Mouse (Mus musculus): ENCODE results near the gene Sgk1. TPM values are rescaled to one million over a fixed set of nuclear protein-coding genes. Genes with fewer than 3 reads are reported as not detected.

Sgk1 gene
- 10.3 TPM for polyA plus RNA-seq (2012; fragmentation: generic; extraction: Trizol)

- no peak within 1 kb of the TSS for H3K4me3 ChIP-seq
- H3K27me3 ChIP-seq (ENCODE audit: control insufficient read depth, insufficient read depth, insufficient read length) = no peaks in the 10 kb centered on the region
These were observed at the start of gene Sgk1 for GRCm38 (mm10) chr10:21882184-21883081. Sgk1 (plus strand) TSS chr10:21882184.

GRCm38 (mm10) chr10:21832282-21832681, 49.7 kb upstream of the Sgk1 start:
- TF ChIP-seq REST (IDR thresholded peaks at IDR 0.05; ENCODE audit: insufficient read depth, insufficient read length) (no peak), MYOD1 (IDR thresholded peaks at IDR 0.05; ENCODE audit: control insufficient read depth in 1 of 3, insufficient read length in 2 of 3, low read depth in 2 of 3) (peak in 2 of 3 experiments; percentile 31 to 43)
- Histone ChIP-seq H3K36me3 (ENCODE audit: control insufficient read depth, insufficient read depth) (no peaks in the 10 kb centered on the region), H3ac (ENCODE audit: control insufficient read depth, insufficient read length) (no peak overlapping the region), H3K79me2 (ENCODE audit: control insufficient read depth, insufficient read depth) (no peaks in the 10 kb centered on the region), H3K27me3 (ENCODE audit: control insufficient read depth, insufficient read depth, insufficient read length) (no peaks in the 10 kb centered on the region), H3K4me3 (no peak overlapping the region), H3K4me2 (ENCODE audit: low read depth) (no peak overlapping the region)

More at GRCm38 (mm10) chr10:21882184-21883081, at the start of gene Sgk1:
- Histone ChIP-seq H3K36me3 (ENCODE audit: control insufficient read depth, insufficient read depth) (no peaks in the 10 kb centered on the region), H3K4me2 (ENCODE audit: low read depth) (no peak within 1 kb of the TSS), H3ac (ENCODE audit: control insufficient read depth, insufficient read length) (no peak within 1 kb of the TSS), H3K79me2 (ENCODE audit: control insufficient read depth, insufficient read depth) (no peaks in the 10 kb centered on the region)
- no peak for TF ChIP-seq MYOG (IDR thresholded peaks at IDR 0.05; ENCODE audit: control insufficient read depth in 1 of 3, insufficient read depth in 1 of 3, insufficient read length in 2 of 3, low read depth in 2 of 3)

DNA sequence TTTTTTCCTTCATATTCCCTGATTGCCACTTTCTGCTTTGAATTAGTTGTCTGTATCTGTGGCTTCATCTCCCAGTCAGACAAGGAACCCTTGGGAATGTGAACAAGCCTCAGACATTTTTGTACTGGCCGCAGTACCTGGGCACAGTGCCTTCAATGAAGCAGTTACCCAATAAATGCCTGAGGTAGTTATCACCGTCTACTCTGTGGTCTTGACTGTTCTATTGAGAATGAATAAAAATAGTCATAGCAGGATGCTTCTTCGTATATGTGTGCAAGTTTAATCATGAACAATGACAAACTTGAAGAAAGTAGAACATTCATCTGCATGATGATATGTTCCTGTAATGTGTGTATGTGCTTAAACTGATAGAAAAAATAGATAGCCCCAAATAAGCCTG, 48.2 kb upstream of the Sgk1 start:
- Histone ChIP-seq H3K79me2 (ENCODE audit: control insufficient read depth, insufficient read depth) (no peaks in the 10 kb centered on the region), H3K27me3 (ENCODE audit: control insufficient read depth, insufficient read depth, insufficient read length) (no peaks in the 10 kb centered on the region), H3K4me3 (no peak overlapping the region), H3K4me2 (ENCODE audit: low read depth) (peak overlapping the region; percentile 47), H3ac (ENCODE audit: control insufficient read depth, insufficient read length) (no peak overlapping the region), H3K36me3 (ENCODE audit: control insufficient read depth, insufficient read depth) (no peaks in the 10 kb centered on the region)
- TF ChIP-seq CEBPB (IDR thresholded peaks at IDR 0.05; ENCODE audit: insufficient read depth, poor library complexity, severe bottlenecking) (peak; percentile 84), TCF12 (IDR thresholded peaks at IDR 0.05; ENCODE audit: insufficient read depth, poor library complexity, severe bottlenecking) (no peak)

DNA sequence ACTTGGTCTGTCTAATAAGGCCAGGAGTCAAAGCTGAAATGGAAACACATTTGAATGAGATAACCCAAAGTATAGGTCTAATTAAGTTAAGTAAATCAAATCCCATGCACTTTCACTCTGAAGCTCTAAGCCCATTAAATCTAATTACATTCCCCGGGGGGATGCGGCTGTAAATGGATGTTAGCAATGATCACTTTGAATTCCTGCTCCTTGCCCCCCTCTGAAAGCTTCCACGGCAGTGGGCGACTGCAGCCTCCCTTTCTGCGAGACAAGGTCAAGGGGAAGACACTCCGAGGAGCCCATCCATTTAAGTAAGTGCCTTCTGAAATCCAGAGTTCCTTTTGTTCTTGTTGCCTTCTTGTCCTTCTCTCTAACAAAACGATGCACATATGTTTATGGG, 46.9 kb upstream of the Sgk1 start:
- Histone ChIP-seq H3K4me3 (no peak overlapping the region), H3K36me3 (ENCODE audit: control insufficient read depth, insufficient read depth) (no peaks in the 10 kb centered on the region), H3ac (ENCODE audit: control insufficient read depth, insufficient read length) (no peak overlapping the region), H3K27me3 (ENCODE audit: control insufficient read depth, insufficient read depth, insufficient read length) (no peaks in the 10 kb centered on the region), H3K79me2 (ENCODE audit: control insufficient read depth, insufficient read depth) (no peaks in the 10 kb centered on the region), H3K4me2 (ENCODE audit: low read depth) (no peak overlapping the region)
- TF ChIP-seq POLR2A (IDR thresholded peaks at IDR 0.05; ENCODE audit: insufficient read length, low read depth) (no peak), USF1 (IDR thresholded peaks at IDR 0.05; ENCODE audit: low read depth) (no peak), E2F4 (IDR thresholded peaks at IDR 0.05; ENCODE audit: insufficient read depth) (no peak), MYOD1 (IDR thresholded peaks at IDR 0.05; ENCODE audit: control insufficient read depth in 1 of 3, insufficient read length in 2 of 3, low read depth in 2 of 3) (no peak), MAX (IDR thresholded peaks at IDR 0.05; ENCODE audit: low read depth) (no peak), POLR2AphosphoS2 (IDR thresholded peaks at IDR 0.05; ENCODE audit: insufficient read length, low read depth) (no peak), TCF3 (IDR thresholded peaks at IDR 0.05; ENCODE audit: insufficient read length, low read depth) (no peak), TCF12 (IDR thresholded peaks at IDR 0.05; ENCODE audit: insufficient read depth, poor library complexity, severe bottlenecking) (no peak), MYOG (IDR thresholded peaks at IDR 0.05; ENCODE audit: control insufficient read depth in 1 of 3, insufficient read depth in 1 of 3, insufficient read length in 2 of 3, low read depth in 2 of 3) (no peak), CEBPB (IDR thresholded peaks at IDR 0.05; ENCODE audit: insufficient read depth, poor library complexity, severe bottlenecking) (no peak), SRF (IDR thresholded peaks at IDR 0.05; ENCODE audit: control insufficient read depth, insufficient read length, low read depth) (no peak), REST (IDR thresholded peaks at IDR 0.05; ENCODE audit: insufficient read depth, insufficient read length) (no peak)

DNA sequence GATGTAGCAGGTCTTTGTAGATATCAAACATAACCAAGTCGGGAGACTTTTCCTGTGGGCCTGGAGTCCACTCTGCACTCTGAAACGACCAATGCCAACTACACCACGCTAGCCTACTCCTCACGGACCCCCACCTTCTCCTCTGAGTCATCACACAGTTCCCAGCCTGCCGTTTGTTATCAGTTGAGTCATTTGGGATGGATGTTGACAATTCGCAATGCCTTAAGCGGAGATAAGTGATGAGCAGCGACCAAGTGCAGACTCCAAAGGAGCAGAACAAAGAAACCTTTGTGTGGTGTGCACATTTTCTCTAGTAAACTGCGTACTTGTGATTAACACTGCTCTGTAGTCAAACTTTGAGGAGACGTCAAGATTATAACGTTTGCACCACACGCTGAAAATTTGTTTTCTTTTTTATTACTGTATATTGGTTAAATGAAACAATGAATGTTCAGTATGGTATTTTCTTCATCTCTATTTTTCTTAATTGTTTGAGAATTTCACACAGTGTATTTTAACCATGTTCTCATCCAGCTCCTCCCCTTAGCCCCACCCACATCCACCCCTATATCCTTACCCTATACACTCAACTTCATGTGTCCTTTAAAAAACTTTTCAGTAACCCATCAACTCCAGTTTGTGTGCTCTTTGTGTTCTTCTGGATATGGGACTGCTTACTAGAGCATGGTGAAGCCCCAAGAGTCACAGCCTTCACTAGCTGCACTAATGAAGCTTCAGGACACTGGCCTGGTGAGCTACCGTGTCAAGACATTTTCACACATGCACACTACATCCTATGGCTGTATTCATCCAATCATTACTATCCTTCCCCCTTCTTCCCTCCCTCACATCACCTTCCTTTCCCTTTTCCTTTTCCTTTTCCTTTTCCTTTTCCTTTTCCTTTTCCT, 42.5 kb upstream of the Sgk1 start:
- Histone ChIP-seq H3K79me2 (ENCODE audit: control insufficient read depth, insufficient read depth) (no peaks in the 10 kb centered on the region), H3K4me3 (no peak overlapping the region), H3K36me3 (ENCODE audit: control insufficient read depth, insufficient read depth) (no peaks in the 10 kb centered on the region), H3K27me3 (ENCODE audit: control insufficient read depth, insufficient read depth, insufficient read length) (no peaks in the 10 kb centered on the region), H3ac (ENCODE audit: control insufficient read depth, insufficient read length) (no peak overlapping the region), H3K4me2 (ENCODE audit: low read depth) (peak overlapping the region; percentile 69)
- TF ChIP-seq SRF (IDR thresholded peaks at IDR 0.05; ENCODE audit: control insufficient read depth, insufficient read length, low read depth) (no peak), E2F4 (IDR thresholded peaks at IDR 0.05; ENCODE audit: insufficient read depth) (no peak), MAX (IDR thresholded peaks at IDR 0.05; ENCODE audit: low read depth) (no peak), MYOG (IDR thresholded peaks at IDR 0.05; ENCODE audit: control insufficient read depth in 1 of 3, insufficient read depth in 1 of 3, insufficient read length in 2 of 3, low read depth in 2 of 3) (no peak), MYOD1 (IDR thresholded peaks at IDR 0.05; ENCODE audit: control insufficient read depth in 1 of 3, insufficient read length in 2 of 3, low read depth in 2 of 3) (no peak), POLR2AphosphoS2 (IDR thresholded peaks at IDR 0.05; ENCODE audit: insufficient read length, low read depth) (no peak), TCF3 (IDR thresholded peaks at IDR 0.05; ENCODE audit: insufficient read length, low read depth) (no peak), POLR2A (IDR thresholded peaks at IDR 0.05; ENCODE audit: insufficient read length, low read depth) (no peak), CEBPB (IDR thresholded peaks at IDR 0.05; ENCODE audit: insufficient read depth, poor library complexity, severe bottlenecking) (no peak), REST (IDR thresholded peaks at IDR 0.05; ENCODE audit: insufficient read depth, insufficient read length) (no peak), TCF12 (IDR thresholded peaks at IDR 0.05; ENCODE audit: insufficient read depth, poor library complexity, severe bottlenecking) (no peak), USF1 (IDR thresholded peaks at IDR 0.05; ENCODE audit: low read depth) (no peak)

Data from myocyte (in vitro differentiated cells).